Mouse (Mus musculus): ENCODE measurements around the gene Arhgap21. TPM values are rescaled to one million over a fixed set of nuclear protein-coding genes. Genes with fewer than 3 reads are reported as not detected.
A peak's percentile ranks its signal among the peaks of the same experiment; 100 is the strongest.

The Arhgap21 gene
- total RNA-seq, 2 experiments from 2014 or later, result 299 to 304 TPM

- peak overlapping the region; percentile 60; the same call in 1 of the 2 replicates for H3K27ac ChIP-seq
- no peak for DNase-seq (ENCODE audit: extremely low spot score in 1 of 2, low spot score in 2 of 2)
- peak overlapping the region; percentile 62 for H3K4me3 ChIP-seq
- intact Hi-C loops (cut with DNase I), result loop anchor here (5.0 kb wide), 1 partner anchor 127 kb away; no protein-coding TSS in a partner anchor
- TF ChIP-seq CTCF (IDR thresholded peaks at IDR 0.05), result no peak
These were observed 3.3 kb downstream of the Arhgap21 start for GRCm38 (mm10) chr2:20965361-20965760.

- no peak for DNase-seq (ENCODE audit: extremely low spot score in 1 of 2, low spot score in 2 of 2)
- TF ChIP-seq CTCF (IDR thresholded peaks at IDR 0.05), result no peak
- Histone ChIP-seq H3K4me3 (peak overlapping the region; percentile 62; the same call in 1 of the 2 replicates), H3K27ac (no peak overlapping the region)
- intact Hi-C loops (cut with DNase I), result no loop called here
These were observed 4.2 kb downstream of the Arhgap21 start for GRCm38 (mm10) chr2:20964461-20964860.

GRCm38 (mm10) chr2:20963226-20963805 is 5.4 kb downstream of the Arhgap21 start:
- intact Hi-C loops (cut with DNase I), result loop anchor here (2.0 kb wide), 1 partner anchor 55 kb away; no protein-coding TSS in a partner anchor
- no peak overlapping the region for H3K4me3 ChIP-seq
- no peak overlapping the region for H3K27ac ChIP-seq
- TF ChIP-seq CTCF (IDR thresholded peaks at IDR 0.05), result no peak
- no peak for DNase-seq (ENCODE audit: extremely low spot score in 1 of 2, low spot score in 2 of 2)

- peak in 1 of 2 experiments; percentile 26 for DNase-seq (ENCODE audit: extremely low spot score in 1 of 2, low spot score in 2 of 2)
- intact Hi-C loops (cut with DNase I), result loop anchor here (2.0 kb wide), 1 partner anchor 53 kb away; no protein-coding TSS in a partner anchor
- peak overlapping the region; percentile 63 for H3K27ac ChIP-seq
- H3K4me3 ChIP-seq, result peak overlapping the region; percentile 8; the same call in 1 of the 2 replicates
- no peak for TF ChIP-seq CTCF (IDR thresholded peaks at IDR 0.05)
These were observed 6.4 kb downstream of the Arhgap21 start for GRCm38 (mm10) chr2:20962284-20962683.

GRCm38 (mm10) chr2:20961825-20962224 is 6.9 kb downstream of the Arhgap21 start:
- intact Hi-C loops (cut with DNase I), result loop anchor here (2.0 kb wide), 1 partner anchor 53 kb away; no protein-coding TSS in a partner anchor
- no peak for DNase-seq (ENCODE audit: extremely low spot score in 1 of 2, low spot score in 2 of 2)
- Histone ChIP-seq H3K27ac (peak overlapping the region; percentile 63), H3K4me3 (peak overlapping the region; percentile 8; the same call in 1 of the 2 replicates)
- TF ChIP-seq CTCF (IDR thresholded peaks at IDR 0.05), result no peak

GRCm38 (mm10) chr2:20961295-20961694 is 7.4 kb downstream of the Arhgap21 start:
- Histone ChIP-seq H3K4me3 (no peak overlapping the region), H3K27ac (0 out of 2 replicates have a peak overlapping the region, but pooled peaks have one; percentile 6)
- TF ChIP-seq CTCF (IDR thresholded peaks at IDR 0.05), result no peak
- no peak for DNase-seq (ENCODE audit: extremely low spot score in 1 of 2, low spot score in 2 of 2)
- intact Hi-C loops (cut with DNase I), result no loop called here

- Histone ChIP-seq H3K4me3 (no peak overlapping the region), H3K27ac (no peak overlapping the region; the same call in 1 of the 2 replicates)
- intact Hi-C loops (cut with DNase I), result no loop called here
These were observed 8.0 kb downstream of the Arhgap21 start for GRCm38 (mm10) chr2:20960668-20961035.

GRCm38 (mm10) chr2:20959906-20960667 is 8.6 kb downstream of the Arhgap21 start:
- Histone ChIP-seq H3K27ac (no peak overlapping the region; the same call in 1 of the 2 replicates), H3K4me3 (no peak overlapping the region)
- no peak for TF ChIP-seq CTCF (IDR thresholded peaks at IDR 0.05)
- DNase-seq (ENCODE audit: extremely low spot score in 1 of 2, low spot score in 2 of 2), result no peak
- intact Hi-C loops (cut with DNase I), result no loop called here

More at GRCm38 (mm10) chr2:20960668-20961035, 8.0 kb downstream of the Arhgap21 start:
- no peak for TF ChIP-seq CTCF (IDR thresholded peaks at IDR 0.05)
- no peak for DNase-seq (ENCODE audit: extremely low spot score in 1 of 2, low spot score in 2 of 2)

GRCm38 (mm10) chr2:20959045-20959444 is 9.6 kb downstream of the Arhgap21 start:
- Histone ChIP-seq H3K27ac (no peak overlapping the region), H3K4me3 (no peak overlapping the region)
- TF ChIP-seq CTCF (IDR thresholded peaks at IDR 0.05), result no peak
- DNase-seq (ENCODE audit: extremely low spot score in 1 of 2, low spot score in 2 of 2), result no peak
- intact Hi-C loops (cut with DNase I), result no loop called here

- no peak overlapping the region for H3K4me3 ChIP-seq
- no peak overlapping the region for H3K27ac ChIP-seq
- intact Hi-C loops (cut with DNase I), result no loop called here
- TF ChIP-seq CTCF (IDR thresholded peaks at IDR 0.05), result peak; percentile 27
- no peak for DNase-seq (ENCODE audit: extremely low spot score in 1 of 2, low spot score in 2 of 2)
These were observed 10.7 kb downstream of the Arhgap21 start for GRCm38 (mm10) chr2:20957995-20958394.

GRCm38 (mm10) chr2:20956716-20957115 is 12.0 kb downstream of the Arhgap21 start:
- H3K4me3 ChIP-seq, result no peak overlapping the region
- no peak overlapping the region for H3K27ac ChIP-seq
- TF ChIP-seq CTCF (IDR thresholded peaks at IDR 0.05), result no peak
- intact Hi-C loops (cut with DNase I), result no loop called here
- DNase-seq (ENCODE audit: extremely low spot score in 1 of 2, low spot score in 2 of 2), result no peak

GRCm38 (mm10) chr2:20955996-20956395 is 12.7 kb downstream of the Arhgap21 start:
- H3K4me3 ChIP-seq, result no peak overlapping the region
- DNase-seq (ENCODE audit: extremely low spot score in 1 of 2, low spot score in 2 of 2), result no peak
- no peak overlapping the region for H3K27ac ChIP-seq
- intact Hi-C loops (cut with DNase I), result no loop called here
- TF ChIP-seq CTCF (IDR thresholded peaks at IDR 0.05), result no peak

All from left cerebral cortex, adult 2 months (tissue).